Mouse (Mus musculus): Measurements from ENCODE around the gene Abca4.

DNA sequence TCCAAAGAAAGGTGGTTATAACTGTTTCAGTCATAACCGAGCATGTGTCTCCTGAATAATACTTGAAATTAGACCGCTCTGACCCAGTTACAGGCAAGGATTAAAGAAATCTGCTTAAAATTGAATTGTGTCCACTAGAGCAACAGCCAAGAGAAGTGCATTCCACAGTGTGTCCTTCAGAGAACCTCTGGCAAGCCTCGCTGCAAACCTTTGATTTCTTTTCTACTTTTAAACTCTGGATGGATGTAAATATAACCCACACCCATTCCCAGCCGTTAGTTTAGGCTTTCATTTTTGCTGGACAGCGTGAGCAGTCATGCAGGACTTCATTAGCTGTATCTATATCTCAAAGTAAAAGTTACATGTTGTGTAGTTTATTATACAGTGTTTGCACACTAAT is 17.6 kb upstream of the Abca4 start:
- TF ChIP-seq CTCF (IDR thresholded peaks at IDR 0.05; ENCODE audit: borderline replicate concordance, extremely low read depth, insufficient read depth, insufficient read length) (no peak), POLR2A (IDR thresholded peaks at IDR 0.05; ENCODE audit: borderline replicate concordance, extremely low read depth, insufficient read depth, insufficient read length, poor library complexity, severe bottlenecking) (no peak)

Data from brain, embryonic 14.5 days (tissue).